ENCODE assay signal across 9 mouse cellular contexts in genomic region chr7:72238575-72238974, GRCm38 (mm10).
DNase-seq lines count a peak whose midpoint lies in the region; ATAC-seq and TF ChIP-seq lines count a peak whose summit lies in the region.
"Had no signal": no experiment of that assay in that cellular context is flagged by ENCODE, and none has a peak within 500 bp of the region (broad histone marks: within the 10 kb centered on the region; RNA-seq: fewer than 3 reads in every experiment).

No protein-coding gene starts in this region.

- H3K36me3 ChIP-seq in kidney, embryonic 15.5 days: no peaks in the 10 kb centered on the region
- no peaks in the 10 kb centered on the region for H3K36me3 ChIP-seq in limb, embryonic 14.5 days (ENCODE audit: control insufficient read depth, insufficient read depth, low read length)
- H3K36me3 ChIP-seq: neural tube, embryonic 12.5 days had no signal

- TF ChIP-seq CTCF in gastrocnemius, adult 2 months (IDR thresholded peaks at IDR 0.05): peak; percentile 86

- TF ChIP-seq POLR2A in limb, embryonic 14.5 days (IDR thresholded peaks at IDR 0.05; ENCODE audit: borderline replicate concordance, extremely low read depth, insufficient read depth, insufficient read length): no peak

- WGBS in kidney, embryonic 15.5 days: 42% methylated on average over 4 of the region's 4 CpGs
- WGBS in limb, embryonic 14.5 days: 41% methylated on average over 4 of the region's 4 CpGs

- H3K27ac ChIP-seq in gastrocnemius, adult 2 months: no peak overlapping the region
- H3K27ac ChIP-seq in kidney, embryonic 15.5 days: no peak overlapping the region
- no peak overlapping the region for H3K27ac ChIP-seq in limb, embryonic 14.5 days (replicated peaks; ENCODE audit: low read depth, low read length)
- H3K27ac ChIP-seq: neural tube, embryonic 12.5 days had no signal

- H3K4me2 ChIP-seq in kidney, embryonic 15.5 days: no peak overlapping the region
- H3K4me2 ChIP-seq in limb, embryonic 14.5 days (replicated peaks; ENCODE audit: low read depth, low read length, severe bottlenecking): no peak overlapping the region
- H3K4me2 ChIP-seq: neural tube, embryonic 12.5 days had no signal

- ATAC-seq in kidney, embryonic 15.5 days (replicated peaks; ENCODE audit: low FRiP score): peak; percentile 49; the same call in 1 of the 2 replicates
- no peak for ATAC-seq in limb, embryonic 14.5 days (ENCODE audit: low FRiP score, low read depth)

- DNase-seq in 3T3-L1 (ENCODE audit: low read depth, low spot score): peak; percentile 65
- peak; percentile 34 for DNase-seq in WW6 (ENCODE audit: low read depth, low spot score)
- DNase-seq in cerebellum, postnatal 25 days: peak; percentile 48 to 75
- peak; percentile 44 for DNase-seq in gastrocnemius, adult 2 months
- peak; percentile 52 for DNase-seq in limb, embryonic 14.5 days (ENCODE audit: low spot score)
- DNase-seq in neural tube, embryonic 10.5 days (ENCODE audit: extremely low spot score, low spot score): peak; percentile 67
- DNase-seq in testis, postnatal 10 days (ENCODE audit: low spot score): peak; percentile 82

- H3K9ac ChIP-seq in kidney, embryonic 15.5 days: no peak overlapping the region
- H3K9ac ChIP-seq in limb, embryonic 14.5 days (ENCODE audit: low read depth, low read length, severe bottlenecking): no peak overlapping the region
- H3K9ac ChIP-seq: neural tube, embryonic 12.5 days had no signal

- H3K27me3 ChIP-seq in kidney, embryonic 15.5 days: no peaks in the 10 kb centered on the region
- no peaks in the 10 kb centered on the region for H3K27me3 ChIP-seq in limb, embryonic 14.5 days (ENCODE audit: control insufficient read depth, insufficient read depth, low read length)
- H3K27me3 ChIP-seq: neural tube, embryonic 12.5 days had no signal

- H3K4me3 ChIP-seq in gastrocnemius, adult 2 months: no peak overlapping the region
- H3K4me3 ChIP-seq in kidney, embryonic 15.5 days (replicated peaks): no peak overlapping the region
- H3K4me3 ChIP-seq in limb, embryonic 14.5 days (replicated peaks; ENCODE audit: low read length): no peak overlapping the region
- H3K4me3 ChIP-seq: neural tube, embryonic 12.5 days had no signal

- peaks cover 3% of the 10 kb centered on the region; the same call in 1 of the 2 replicates for H3K4me1 ChIP-seq in kidney, embryonic 15.5 days
- H3K4me1 ChIP-seq in limb, embryonic 14.5 days (ENCODE audit: control insufficient read depth, insufficient read depth, low read length): peaks cover 4% of the 10 kb centered on the region; the same call in 1 of the 2 replicates
- H3K4me1 ChIP-seq: neural tube, embryonic 12.5 days had no signal

- intact Hi-C loops in gastrocnemius, adult 2 months (cut with DNase I): no loop called here

- H3K9me3 ChIP-seq in kidney, embryonic 15.5 days (replicated peaks): no peaks in the 10 kb centered on the region
- no peaks in the 10 kb centered on the region for H3K9me3 ChIP-seq in limb, embryonic 14.5 days (ENCODE audit: control insufficient read depth, low read length)
- H3K9me3 ChIP-seq: neural tube, embryonic 12.5 days had no signal
